Mouse (Mus musculus) retina, postnatal 7 days (tissue): ENCODE results near the gene Cep295nl.

Source experiments
- DNase-seq: peaks from one replicate; pipeline ENCODE4 v3.0.0-alpha.2; 2012; ENCODE audit warnings: low read depth, low spot score

Cep295nl gene

DNA sequence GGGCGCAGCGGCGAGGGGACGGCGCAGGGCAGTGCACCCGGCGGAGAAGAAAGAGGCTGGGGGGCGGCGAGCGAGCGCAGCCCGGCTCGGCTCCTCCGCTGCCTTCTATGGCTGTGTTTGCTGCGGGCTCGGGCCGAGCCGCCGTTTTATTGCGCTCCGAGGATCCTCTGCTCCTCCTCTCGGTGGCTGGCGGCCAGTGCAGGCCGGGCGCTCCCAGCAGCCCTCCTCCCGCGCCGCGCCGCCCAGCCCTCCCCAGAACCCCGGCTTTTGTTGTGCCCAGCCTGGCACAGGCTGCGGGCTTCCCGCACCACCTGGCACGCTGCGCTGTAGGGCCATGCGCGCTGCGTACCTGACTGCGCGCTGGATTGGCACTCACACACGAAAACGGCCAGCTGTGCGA lies 12.9 kb upstream of the Cep295nl start:
- peak; percentile 75 for DNase-seq

DNA sequence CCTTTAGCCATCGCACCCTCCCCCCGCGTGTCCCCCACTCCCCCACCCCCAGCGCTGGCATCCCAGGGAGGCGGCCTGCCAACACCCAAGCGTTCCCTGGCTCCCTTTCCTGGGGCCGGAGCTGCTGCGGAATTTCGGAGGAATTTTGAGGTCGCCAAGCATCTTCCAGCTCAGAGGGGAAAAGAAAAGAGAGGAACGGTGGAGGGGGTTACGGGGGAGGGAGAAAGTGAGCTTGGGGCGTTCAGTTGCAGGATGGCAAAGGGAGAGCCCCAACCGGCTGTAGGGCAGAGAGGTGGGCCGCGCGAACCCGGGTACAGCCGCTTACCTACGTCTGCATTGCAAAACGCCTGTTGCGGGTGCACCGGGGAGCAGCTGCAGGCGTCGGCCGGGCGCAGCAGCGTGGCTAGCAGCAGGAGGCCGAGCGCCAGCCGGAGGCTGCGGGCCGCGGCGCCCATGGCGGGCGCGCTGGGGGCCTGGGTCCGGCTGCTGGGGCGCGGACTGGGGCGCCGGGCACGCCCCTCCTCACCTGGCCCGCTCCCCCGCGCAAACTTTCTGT lies 12.4 kb upstream of the Cep295nl start:
- DNase-seq: no peak

DNA sequence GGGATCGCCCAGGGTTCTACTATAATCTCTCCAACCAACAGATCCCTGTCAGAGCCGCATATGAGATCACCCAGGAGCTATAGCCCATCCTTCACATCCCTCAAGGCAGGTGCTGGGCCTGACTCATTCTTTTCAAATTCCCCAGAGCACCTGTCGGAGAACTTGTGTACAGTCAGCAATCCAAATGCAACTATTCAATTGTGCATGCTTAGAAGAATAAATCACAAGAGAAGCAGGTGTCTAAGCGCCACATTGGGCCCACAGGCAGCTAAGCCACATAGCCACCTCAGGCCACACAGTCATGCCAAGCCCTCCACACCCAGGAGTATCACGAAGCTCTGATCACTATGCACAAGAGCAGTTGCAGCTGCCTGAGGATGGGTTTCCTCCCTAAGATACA lies 7.2 kb upstream of the Cep295nl start:
- DNase-seq: no peak

DNA sequence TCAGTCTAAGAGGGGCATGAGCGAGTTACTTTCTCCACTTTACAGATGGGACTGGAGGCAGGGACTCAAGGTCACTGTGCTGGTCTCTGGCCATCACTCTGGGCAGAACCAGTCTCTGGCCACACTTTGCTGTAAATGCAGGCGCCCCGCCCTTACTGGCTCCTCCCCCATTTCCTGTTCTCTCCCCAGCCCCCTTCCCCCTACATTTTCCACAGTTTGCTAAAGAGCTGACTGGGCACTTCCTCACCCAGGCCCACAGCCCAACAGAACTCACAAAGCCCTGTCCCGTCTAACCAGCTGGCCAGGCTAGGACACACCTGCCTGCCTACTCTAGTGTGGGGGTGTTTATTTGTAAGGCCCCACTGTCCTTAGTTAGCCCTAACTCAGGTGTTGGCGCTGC lies 6.6 kb upstream of the Cep295nl start:
- DNase-seq: no peak

DNA sequence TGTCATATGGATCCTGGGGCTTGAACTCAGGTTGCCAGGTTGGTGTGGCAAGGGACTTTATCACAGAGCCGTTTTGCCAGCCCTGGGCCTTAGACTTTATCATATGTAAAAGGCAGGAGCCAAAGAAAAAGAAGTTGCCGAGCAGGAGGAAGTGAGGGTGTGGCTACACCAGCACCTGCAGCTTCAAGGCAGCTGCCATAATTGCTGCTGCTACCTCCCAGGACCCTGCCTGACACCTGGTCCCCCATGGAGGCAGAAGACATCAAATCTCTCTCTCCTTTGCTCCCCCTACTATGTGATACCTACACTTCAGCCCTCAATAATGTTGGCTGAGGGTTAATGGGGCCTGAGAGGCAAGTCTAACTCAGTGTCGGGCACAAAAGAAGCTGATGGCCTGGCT lies 6.1 kb upstream of the Cep295nl start:
- DNase-seq: no peak

DNA sequence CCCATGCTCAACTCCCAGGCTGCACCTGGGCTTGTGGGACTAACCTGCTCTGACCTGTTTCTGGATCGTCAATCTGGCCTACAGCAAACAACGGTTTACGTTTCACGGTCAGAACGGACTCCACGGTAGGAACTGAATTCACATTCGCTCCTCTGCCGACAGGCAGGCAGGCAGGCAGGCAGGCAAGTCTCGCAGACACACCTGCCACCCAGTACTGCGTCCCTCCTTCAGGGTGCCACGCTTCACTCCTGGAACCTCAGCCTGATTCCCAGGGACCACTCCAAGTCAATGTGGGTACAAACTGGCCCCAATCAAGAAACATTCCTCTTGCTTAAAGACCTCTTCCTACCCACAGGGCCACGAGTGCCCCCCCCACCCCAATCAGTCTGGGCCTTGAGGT lies 5.6 kb upstream of the Cep295nl start:
- DNase-seq: no peak

DNA sequence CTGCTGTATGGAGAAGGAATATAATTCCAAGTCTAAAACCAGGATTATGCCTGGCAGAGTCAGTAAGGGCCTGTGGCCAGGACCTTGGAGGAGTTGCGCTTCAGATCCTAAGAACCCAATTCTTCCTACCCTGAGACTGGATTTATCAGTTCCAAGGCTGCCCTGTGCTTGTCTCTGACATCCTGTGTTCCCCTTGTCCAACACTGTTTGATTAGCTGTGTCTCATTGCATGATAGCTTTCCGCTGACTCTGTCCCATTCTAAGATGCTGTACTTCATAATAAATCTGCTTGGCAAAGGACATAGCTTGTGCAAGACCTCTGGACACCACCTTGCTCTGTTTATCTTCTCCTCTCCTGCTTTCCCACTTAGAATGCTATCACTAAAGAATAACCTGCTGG lies 5.1 kb upstream of the Cep295nl start:
- DNase-seq: no peak

DNA sequence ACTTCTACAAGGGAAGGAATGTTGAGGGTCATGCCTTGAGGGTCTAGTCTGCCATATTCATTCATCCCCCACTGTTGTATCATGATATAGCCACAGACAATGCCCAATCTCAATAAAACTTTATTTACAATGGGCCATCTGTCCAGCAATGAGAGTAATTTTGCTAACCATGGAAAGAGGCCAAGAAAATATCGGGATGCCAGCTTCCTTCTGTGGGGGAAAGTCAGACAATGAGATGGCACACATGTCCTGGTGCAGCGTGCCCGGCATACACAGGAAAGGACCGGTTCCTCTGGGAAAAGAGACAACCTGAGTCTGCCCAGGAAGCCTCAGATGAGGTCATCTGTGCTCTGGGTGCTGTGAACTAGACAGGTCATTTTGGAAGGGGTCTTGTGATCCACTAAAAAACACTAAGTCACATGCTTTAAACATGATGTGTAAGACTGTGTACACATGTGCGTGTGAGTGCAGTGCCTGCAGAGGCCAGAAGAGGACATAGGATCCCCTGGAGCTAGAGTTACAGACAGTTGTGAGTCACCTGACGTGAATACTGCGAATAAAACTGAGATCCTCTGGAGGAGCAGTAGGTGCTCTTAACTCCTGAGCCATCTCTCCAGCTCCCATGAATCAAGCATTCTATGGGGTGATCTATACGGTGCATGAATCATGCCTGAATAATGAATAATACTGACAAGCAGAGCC lies 4.2 kb upstream of the Cep295nl start:
- DNase-seq: no peak

DNA sequence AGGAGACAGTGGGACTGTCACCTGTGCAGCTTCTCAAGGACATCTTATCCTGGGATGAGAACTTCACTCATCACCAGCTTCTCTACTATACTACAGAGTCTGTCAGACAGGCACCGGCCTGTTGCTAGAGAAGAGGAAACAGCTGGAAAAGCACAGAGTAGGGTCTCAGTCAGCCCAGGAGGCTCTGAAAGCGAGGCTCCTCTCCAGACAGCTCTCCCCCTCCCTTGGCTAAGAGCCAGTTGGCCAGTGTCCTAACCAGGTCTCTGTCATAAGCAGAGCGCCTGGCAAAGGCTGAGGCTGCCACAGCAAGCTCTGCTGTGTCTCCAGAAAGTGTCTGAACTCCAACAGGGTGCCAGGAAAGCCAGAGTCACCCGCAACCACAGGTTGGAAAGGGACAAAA lies 3.4 kb upstream of the Cep295nl start:
- DNase-seq: no peak

DNA sequence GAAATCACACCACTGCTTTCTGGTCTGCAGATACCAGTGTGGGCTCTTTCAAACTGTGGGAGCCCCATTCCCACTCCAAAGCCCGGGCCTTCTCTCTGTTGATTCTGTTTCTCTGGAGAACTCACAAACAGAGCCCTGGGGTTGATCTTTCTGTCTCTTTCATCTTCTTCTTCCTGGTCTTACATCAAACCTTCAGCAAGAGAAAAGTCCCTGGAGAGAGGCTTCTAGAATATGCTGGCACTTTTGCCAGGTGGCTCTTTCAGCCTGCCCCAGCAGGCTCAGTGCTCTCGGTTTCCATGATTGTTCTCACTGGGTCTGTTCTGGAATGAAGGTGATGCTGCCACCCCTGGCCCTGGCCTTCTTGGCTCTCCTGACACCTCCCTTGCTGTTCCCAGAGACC lies 1.3 kb upstream of the Cep295nl start:
- DNase-seq: no peak

DNA sequence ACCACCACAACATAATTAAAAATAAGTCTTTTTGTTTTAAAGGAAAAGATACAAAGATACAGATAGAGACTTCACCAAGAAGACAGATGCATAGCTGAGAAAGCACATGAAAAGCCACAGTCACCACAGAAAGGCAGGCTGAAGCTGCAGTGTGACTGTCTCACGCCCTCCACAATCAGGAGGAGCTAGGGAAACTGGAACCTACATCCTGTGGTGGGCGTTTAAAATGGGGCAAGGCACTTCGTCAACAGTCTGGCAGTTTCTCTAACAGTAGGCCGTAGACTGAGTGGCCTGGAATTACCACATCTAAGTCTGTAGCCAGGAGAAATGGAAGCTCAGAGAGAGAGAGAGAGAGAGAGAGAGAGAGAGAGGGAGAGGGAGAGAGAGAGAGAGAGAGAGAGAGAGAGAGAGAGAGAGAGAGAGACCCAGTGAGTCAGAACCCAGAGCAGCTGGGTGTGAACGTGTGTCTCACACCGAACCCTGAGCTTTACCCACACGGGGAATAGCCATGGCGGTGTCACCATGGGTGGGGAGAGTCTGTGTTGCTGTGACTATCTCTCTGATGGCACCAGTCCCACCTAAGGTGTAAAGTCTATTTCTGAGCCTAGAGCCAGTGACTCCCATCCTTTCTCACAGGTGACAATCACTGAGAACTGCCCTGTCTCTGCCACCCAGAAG lies 4.7 kb downstream of the Cep295nl start:
- no peak for DNase-seq

DNA sequence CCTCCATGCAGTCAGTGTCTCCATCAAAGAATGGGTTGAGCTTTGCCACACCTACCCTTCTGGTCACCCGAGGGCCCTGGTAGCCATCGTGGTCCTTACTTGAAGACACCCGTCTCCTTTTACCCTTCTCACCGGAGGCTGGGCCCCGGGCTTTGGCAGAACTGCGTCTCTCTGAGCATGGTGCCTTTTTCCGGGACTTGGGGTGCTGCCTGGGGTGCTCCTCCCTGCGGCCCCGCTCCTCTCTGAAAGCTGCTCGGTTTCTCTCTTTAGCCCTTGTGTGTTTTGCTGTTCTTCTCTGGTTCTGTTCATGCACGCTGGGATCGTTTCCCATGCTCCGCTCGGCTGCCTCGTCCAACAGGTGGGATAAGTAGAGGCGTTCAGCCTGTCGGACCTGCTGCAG lies 8.9 kb downstream of the Cep295nl start:
- no peak for DNase-seq

DNA sequence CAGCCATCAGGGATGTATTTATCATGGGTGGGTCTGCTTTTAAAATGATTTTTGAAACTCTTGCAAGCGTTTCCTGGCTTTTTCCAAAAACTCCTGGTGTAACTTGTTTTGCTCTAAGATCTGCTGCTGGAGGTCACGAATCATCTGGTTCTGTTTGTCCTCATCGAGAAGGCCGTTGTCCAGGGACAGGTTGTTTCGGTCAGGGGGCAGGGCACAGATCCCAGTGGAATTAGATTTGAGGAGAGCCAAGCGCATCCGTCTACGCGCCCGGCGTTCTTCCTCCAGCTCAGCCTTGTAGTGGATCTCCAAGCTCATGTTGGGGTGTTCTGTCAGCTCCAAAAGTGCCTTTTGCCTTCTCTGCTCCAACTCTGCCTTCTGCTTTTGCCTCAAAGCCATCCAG lies 9.9 kb downstream of the Cep295nl start:
- no peak for DNase-seq

DNA sequence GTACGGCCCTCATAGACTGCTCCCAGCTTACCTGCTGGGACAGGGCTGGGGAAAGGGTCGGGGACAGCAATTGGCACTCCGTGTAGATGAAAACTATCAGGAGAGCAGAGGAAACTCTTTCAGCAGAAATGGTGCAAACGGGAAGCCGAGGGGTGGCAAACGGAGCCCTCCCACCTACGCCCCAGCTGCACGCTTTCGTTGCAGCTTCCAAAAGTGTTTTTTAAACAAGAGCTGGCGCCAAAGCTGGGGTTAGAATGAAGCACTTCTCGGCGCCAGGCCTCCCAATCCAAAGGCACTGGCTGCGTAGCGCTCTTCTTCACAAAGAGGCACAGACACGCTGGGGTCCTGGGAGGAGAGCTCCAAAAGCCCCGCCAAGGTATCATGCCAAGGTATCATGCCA lies 11.5 kb downstream of the Cep295nl start:
- DNase-seq: no peak

DNA sequence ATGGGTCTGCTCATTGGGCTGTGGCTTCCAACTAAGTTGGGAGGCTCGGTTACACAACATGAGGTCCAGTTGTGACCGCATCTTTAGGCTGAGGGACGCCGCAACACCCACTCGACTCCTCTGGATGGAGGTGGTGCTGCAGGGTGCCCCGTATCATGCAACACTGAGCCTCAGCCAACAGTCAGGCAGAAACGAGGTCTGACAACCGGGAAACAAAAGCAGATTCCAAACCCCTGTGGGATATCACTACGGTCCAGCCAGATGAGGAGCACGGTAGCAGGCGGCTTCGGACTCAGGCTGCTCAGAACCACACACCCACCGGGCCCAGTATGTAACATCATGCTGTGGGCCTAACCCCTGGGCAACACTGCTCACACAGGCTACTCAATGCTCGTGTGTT lies 11.9 kb downstream of the Cep295nl start:
- no peak for DNase-seq

DNA sequence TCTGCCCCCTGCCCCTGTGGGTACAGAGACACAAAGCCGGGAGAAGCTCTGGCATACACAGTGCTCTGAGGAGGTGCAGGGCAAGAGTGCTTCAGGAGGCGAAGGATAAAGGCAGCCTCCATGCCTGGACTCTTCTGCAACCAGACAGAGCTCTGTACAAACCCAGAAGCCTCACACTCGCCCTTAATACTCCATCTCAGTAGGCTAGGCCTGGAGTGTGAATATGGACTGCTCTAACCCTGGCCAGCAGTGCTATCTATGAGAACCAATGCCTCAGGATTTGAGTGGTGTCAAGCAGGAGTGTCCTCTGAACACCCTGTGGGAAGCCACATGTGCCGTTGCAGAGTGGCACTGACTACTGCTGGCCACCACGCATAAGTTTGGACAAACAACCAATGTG lies 13.4 kb downstream of the Cep295nl start:
- no peak for DNase-seq

DNA sequence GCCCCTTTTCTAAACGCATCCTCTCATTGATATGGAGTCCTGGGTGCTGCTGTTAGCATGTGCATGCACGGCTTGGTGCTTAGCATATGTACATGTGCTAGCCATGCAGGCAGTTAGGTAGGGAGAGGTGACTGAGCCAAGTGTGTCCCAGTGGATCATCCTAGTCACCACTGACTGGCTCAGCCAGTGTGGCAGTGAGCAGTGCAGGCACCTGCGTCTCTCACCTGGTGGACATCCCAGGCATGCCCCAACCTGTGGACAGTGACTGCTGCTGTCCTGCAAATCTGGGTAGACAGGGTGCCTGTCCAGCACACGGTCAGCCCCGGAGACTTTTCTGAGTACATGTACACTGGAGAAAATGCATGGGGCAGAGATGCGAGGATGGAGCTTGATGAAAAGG lies 13.8 kb downstream of the Cep295nl start:
- no peak for DNase-seq

DNA sequence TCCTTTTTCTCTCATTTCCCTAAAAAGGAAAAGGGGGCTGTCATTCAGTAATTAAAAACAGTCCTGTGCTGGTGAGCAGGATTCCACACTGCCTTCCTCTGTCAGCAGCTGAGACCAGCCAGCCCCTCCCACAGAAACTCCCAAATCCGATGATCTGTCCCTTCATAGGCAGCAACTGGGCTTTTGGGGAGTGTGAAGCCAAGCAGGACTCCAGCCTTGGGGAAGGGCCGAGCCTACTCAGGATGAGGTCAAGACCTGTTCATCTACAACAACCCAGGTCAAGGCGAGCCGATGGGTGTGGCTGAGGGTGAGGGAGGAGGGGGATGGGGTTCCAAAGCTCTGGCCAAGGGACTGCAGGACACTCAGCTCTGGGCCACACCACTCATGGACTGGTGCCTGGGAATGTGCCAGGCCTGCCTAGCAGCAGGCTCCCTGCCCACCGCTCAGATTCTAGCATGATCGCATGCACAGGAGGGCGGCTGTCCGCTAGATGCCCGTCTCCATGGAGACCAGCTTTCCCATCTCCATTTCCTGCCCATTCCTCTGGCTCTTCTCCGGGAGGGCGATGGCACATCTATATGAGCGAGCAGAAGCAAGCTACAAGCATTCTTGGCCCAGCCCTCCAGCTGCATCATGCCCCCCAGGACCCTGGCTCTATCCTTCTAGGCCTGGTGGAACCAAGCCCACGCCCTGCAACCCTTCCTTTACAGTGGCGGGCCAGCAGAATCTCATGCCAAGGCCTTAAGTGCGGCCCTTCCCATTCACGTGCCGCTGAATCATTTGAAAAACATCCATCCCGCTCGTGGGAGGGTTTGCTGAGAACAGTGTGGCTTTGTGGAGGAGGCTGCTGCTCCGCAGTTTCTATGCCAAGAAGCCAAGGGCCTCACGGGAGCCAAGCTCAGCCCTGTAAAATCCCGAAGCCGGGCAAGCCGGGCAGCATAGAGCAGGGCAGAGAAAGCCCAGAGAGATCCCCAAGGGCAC lies 15.0 kb downstream of the Cep295nl start:
- DNase-seq: no peak

DNA sequence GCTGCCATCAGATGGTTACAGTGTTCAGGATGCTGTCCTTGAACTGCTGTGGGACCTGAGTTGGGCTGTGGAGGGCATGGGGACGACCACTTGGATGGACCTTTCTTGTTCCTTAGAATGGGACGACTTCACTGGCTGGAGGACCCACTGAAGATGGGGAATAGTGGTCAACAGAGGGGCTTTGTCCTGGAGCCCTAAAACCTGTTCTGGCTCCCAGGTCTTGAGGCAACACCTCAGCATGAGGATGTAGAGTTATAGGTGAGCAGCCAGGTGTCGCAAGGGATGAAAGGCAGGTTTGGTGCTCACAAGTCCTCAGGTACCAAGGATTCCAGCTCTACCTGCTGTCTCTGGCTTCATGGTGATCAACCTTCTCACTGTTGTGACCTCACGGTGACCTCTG lies 15.8 kb downstream of the Cep295nl start:
- DNase-seq: no peak

DNA sequence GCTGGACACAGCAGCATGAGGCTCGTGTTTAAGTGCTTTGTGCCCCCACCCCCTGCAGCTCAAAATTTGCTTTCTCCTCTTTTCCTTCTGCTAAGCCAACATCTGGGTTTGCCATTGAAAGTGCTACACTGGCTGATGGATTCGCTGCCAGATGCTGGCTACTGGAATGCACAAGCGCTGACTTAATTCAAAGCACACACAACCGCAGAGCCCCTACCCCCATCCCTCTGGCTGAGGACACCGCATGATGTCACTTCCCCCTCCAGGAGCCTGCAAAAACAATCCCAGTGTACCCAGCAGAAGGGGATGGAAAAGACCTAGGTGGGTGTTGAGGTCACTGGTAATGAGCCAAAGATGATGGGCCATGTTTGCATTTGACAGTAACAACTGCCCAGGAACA lies 17.8 kb downstream of the Cep295nl start:
- DNase-seq: no peak

DNA sequence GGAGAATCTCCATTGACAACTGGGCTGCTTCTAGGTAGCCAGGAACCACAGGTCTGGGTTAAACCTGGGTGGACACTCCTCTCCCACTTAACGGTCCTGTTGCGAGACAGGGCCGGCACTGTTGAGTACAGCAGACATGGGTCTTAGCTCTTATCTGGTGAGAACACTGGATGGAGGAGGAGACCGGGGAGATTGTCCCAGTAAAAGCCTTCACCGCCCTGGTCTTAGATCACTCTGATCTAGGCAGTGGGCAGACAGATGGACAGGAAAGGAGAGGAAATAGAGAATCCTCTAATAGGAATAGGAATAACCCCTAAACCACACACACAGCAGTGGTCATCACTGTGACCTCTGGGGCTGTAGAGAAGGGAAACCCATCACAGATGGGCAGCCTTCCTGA lies 18.3 kb downstream of the Cep295nl start:
- no peak for DNase-seq

DNA sequence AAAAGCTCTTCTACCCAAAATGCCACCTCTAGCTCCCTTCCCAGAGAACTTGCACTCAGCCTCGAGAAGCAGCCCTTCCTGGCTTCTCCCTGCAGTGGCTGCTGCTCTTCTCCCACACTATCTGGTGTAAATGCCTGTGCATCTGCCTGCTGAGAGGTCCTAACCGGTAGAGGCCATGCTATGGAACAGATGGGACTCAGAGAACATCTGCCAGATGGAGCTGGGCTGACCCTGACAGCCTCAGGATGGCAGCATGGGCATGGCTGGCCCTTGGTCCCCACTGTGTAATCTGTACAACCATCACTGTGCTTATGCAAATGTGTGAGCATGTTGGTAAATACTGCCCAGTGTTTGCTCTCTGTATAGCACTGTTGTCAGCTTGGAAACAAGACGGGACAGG lies 19.7 kb downstream of the Cep295nl start:
- DNase-seq: no peak
